Mouse (Mus musculus): Measurements from ENCODE around the gene Ltb4r1.

Ltb4r1 gene

GRCm38 (mm10) chr14:55734869-55735268, 30.9 kb upstream of the Ltb4r1 start:
- ChIA-PET CTCF (interaction anchor here in 3 of 4 experiments (0.6 to 2.9 kb wide), 6 partner anchors 9 to 181 kb away, joined by 3 to 14 read pairs (median 4); no protein-coding TSS in a partner anchor), POLR2A (interaction anchor here in 3 of 4 experiments (0.7 to 4.9 kb wide), 22 partner anchors 8 to 174 kb away, joined by 3 to 61 read pairs (median 4); partner anchors contain the start of genes Rabggta (in 3 of the 3), Psme2 (in 2 of the 3), Rnf31 (in 2 of the 3) and Tinf2 (in 2 of the 3))

- CTCF ChIA-PET = interaction anchor here in 3 of 4 experiments (0.6 to 2.9 kb wide), 6 partner anchors 8 to 182 kb away, joined by 3 to 14 read pairs (median 4); no protein-coding TSS in a partner anchor
- POLR2A ChIA-PET = interaction anchor here in 3 of 4 experiments (0.7 to 4.9 kb wide), 22 partner anchors 7 to 175 kb away, joined by 3 to 61 read pairs (median 4); partner anchors contain the start of genes Rabggta (in 3 of the 3), Psme2 (in 2 of the 3), Rnf31 (in 2 of the 3) and Tinf2 (in 2 of the 3)
Measured at GRCm38 (mm10) chr14:55735334-55735733, 30.4 kb upstream of the Ltb4r1 start.

GRCm38 (mm10) chr14:55735758-55736157, 30.0 kb upstream of the Ltb4r1 start:
- ChIA-PET POLR2A (interaction anchor here in 3 of 4 experiments (0.7 to 4.9 kb wide), 19 partner anchors 8 to 175 kb away, joined by 3 to 61 read pairs (median 4); partner anchors contain the start of genes Rabggta (in 3 of the 3), Tinf2 (in 2 of the 3), A730061H03Rik (in 1 of the 3) and Gmpr2 (in 1 of the 3)), CTCF (interaction anchor here in 2 of 4 experiments (1.1 to 2.9 kb wide), 3 partner anchors 8 to 128 kb away, joined by 3 to 14 read pairs (median 3); partner anchors contain the start of gene Rabggta (in 1 of the 2))

GRCm38 (mm10) chr14:55737086-55737687, 28.6 kb upstream of the Ltb4r1 start:
- POLR2A ChIA-PET = interaction anchor here in 3 of 4 experiments (1.1 to 4.9 kb wide), 6 partner anchors 9 to 17 kb away, joined by 3 to 61 read pairs (median 4); partner anchors contain the start of genes Rabggta (in 2 of the 3), Dhrs1 (in 1 of the 3) and Nop9 (in 1 of the 3)
- CTCF ChIA-PET = interaction anchor here in 2 of 4 experiments (0.7 to 1.2 kb wide), 2 partner anchors 15 to 128 kb away, joined by 3 read pairs; partner anchors contain the start of gene Rabggta (in 1 of the 2)

- ChIA-PET POLR2A (interaction anchor here (0.6 to 4.4 kb wide), 28 partner anchors 8 to 184 kb away, joined by 3 to 34 read pairs (median 4); partner anchors contain the start of genes Tinf2 (in 4 of the 4), Gmpr2 (in 2 of the 4), Nedd8 (in 2 of the 4) and Psme2 (in 2 of the 4)), CTCF (interaction anchor here (0.6 to 3.2 kb wide), 55 partner anchors 9 to 703 kb away, joined by 3 to 45 read pairs (median 4); partner anchors contain the start of genes Tinf2 (in 4 of the 4), Gmpr2 (in 2 of the 4), Mdp1 (in 2 of the 4) and Nedd8 (in 2 of the 4))
Measured at GRCm38 (mm10) chr14:55743711-55744110, 22.1 kb upstream of the Ltb4r1 start.

GRCm38 (mm10) chr14:55745180-55745860, 20.4 kb upstream of the Ltb4r1 start, which contains the start of the genes Dhrs1 and Nop9:
Dhrs1 (minus strand) TSS chr14:55745690.
Nop9 (plus strand) TSS chr14:55745693.
- ChIA-PET CTCF (interaction anchor here in 3 of 4 experiments (0.5 to 3.2 kb wide), 18 partner anchors 12 to 1218 kb away, joined by 3 to 45 read pairs (median 4); partner anchors contain the start of genes Tinf2 (in 2 of the 3), A730061H03Rik (in 1 of the 3), Ltb4r2 (in 1 of the 3) and Psme2 (in 1 of the 3)), POLR2A (interaction anchor here in 3 of 4 experiments (0.6 to 4.4 kb wide), 24 partner anchors 9 to 234 kb away, joined by 3 to 34 read pairs (median 4); partner anchors contain the start of genes Tinf2 (in 3 of the 3), Gmpr2 (in 2 of the 3), Mdp1 (in 2 of the 3) and Nedd8 (in 2 of the 3))

GRCm38 (mm10) chr14:55745861-55746237, 19.9 kb upstream of the Ltb4r1 start:
- CTCF ChIA-PET = interaction anchor here in 2 of 4 experiments (0.5 to 3.2 kb wide), 17 partner anchors 12 to 1218 kb away, joined by 3 to 45 read pairs (median 4); partner anchors contain the start of genes A730061H03Rik (in 1 of the 2), Ltb4r2 (in 1 of the 2), Psme2 (in 1 of the 2) and Rabggta (in 1 of the 2)
- POLR2A ChIA-PET = interaction anchor here in 3 of 4 experiments (0.6 to 4.4 kb wide), 26 partner anchors 9 to 235 kb away, joined by 3 to 34 read pairs (median 4); partner anchors contain the start of genes Tinf2 (in 3 of the 3), Gmpr2 (in 2 of the 3), Mdp1 (in 2 of the 3) and Nedd8 (in 2 of the 3)

- POLR2A ChIA-PET = interaction anchor here in 2 of 4 experiments (0.6 to 4.4 kb wide), 10 partner anchors 10 to 76 kb away, joined by 3 to 34 read pairs (median 5); partner anchors contain the start of genes Gmpr2 (in 1 of the 2), Ltb4r2 (in 1 of the 2), Nedd8 (in 1 of the 2) and Tinf2 (in 1 of the 2)
- CTCF ChIA-PET = interaction anchor here in 2 of 4 experiments (0.7 to 2.5 kb wide), 8 partner anchors 10 to 172 kb away, joined by 3 to 9 read pairs (median 3); partner anchors contain the start of genes Ltb4r2 (in 2 of the 2), Tinf2 (in 2 of the 2) and Mdp1 (in 1 of the 2)
Measured at GRCm38 (mm10) chr14:55747051-55747847, 18.5 kb upstream of the Ltb4r1 start.

GRCm38 (mm10) chr14:55757566-55757965, 8.2 kb upstream of the Ltb4r1 start:
- ChIA-PET POLR2A (interaction anchor here in 3 of 4 experiments (0.6 to 1.5 kb wide), 9 partner anchors 10 to 198 kb away, joined by 3 to 5 read pairs (median 3); partner anchors contain the start of genes Tinf2 (in 2 of the 3), A730061H03Rik (in 1 of the 3), Dcaf11 (in 1 of the 3) and Dhrs1 (in 1 of the 3)), CTCF (interaction anchor here in 2 of 4 experiments (0.6 to 1.0 kb wide), 3 partner anchors 11 to 242 kb away, joined by 3 to 5 read pairs (median 3); no protein-coding TSS in a partner anchor)

- ChIA-PET CTCF (no interaction called here), POLR2A (interaction anchor here in 2 of 4 experiments (0.6 to 1.2 kb wide), 4 partner anchors 12 to 78 kb away, joined by 3 to 4 read pairs (median 3); partner anchors contain the start of gene Tinf2 (in 1 of the 2))
Measured at GRCm38 (mm10) chr14:55758363-55758784, 7.4 kb upstream of the Ltb4r1 start, which contains the start of gene Cideb. Cideb (minus strand) TSS chr14:55758458.

- CTCF ChIA-PET = interaction anchor here (0.6 to 2.7 kb wide), 39 partner anchors 8 to 417 kb away, joined by 3 to 15 read pairs (median 3); partner anchors contain the start of genes Tinf2 (in 3 of the 4), Dhrs1 (in 2 of the 4), Nop9 (in 2 of the 4) and Psme2 (in 2 of the 4)
- POLR2A ChIA-PET = interaction anchor here in 3 of 4 experiments (0.6 to 4.0 kb wide), 28 partner anchors 12 to 723 kb away, joined by 3 to 20 read pairs (median 3); partner anchors contain the start of genes Rabggta (in 3 of the 3), Tinf2 (in 3 of the 3), A730061H03Rik (in 2 of the 3) and Dcaf11 (in 1 of the 3)
Measured at GRCm38 (mm10) chr14:55760156-55760555, 5.6 kb upstream of the Ltb4r1 start.

- ChIA-PET CTCF (interaction anchor here (0.6 to 2.7 kb wide), 42 partner anchors 9 to 497 kb away, joined by 3 to 15 read pairs (median 4); partner anchors contain the start of genes Tinf2 (in 3 of the 4), A730061H03Rik (in 1 of the 4), Cbln3 (in 1 of the 4) and Dcaf11 (in 1 of the 4)), POLR2A (interaction anchor here (0.6 to 4.0 kb wide), 34 partner anchors 8 to 384 kb away, joined by 3 to 20 read pairs (median 4); partner anchors contain the start of genes Tinf2 (in 3 of the 4), A730061H03Rik (in 2 of the 4), Gmpr2 (in 2 of the 4) and Nedd8 (in 2 of the 4))
Measured at GRCm38 (mm10) chr14:55761163-55761562, 4.6 kb upstream of the Ltb4r1 start, which contains the start of gene Ltb4r2. Ltb4r2 (plus strand) TSS chr14:55761428.

- ChIA-PET CTCF (interaction anchor here in 3 of 4 experiments (0.6 to 2.7 kb wide), 21 partner anchors 8 to 265 kb away, joined by 3 to 10 read pairs (median 3); partner anchors contain the start of genes A730061H03Rik (in 1 of the 3), Emc9 (in 1 of the 3), Mdp1 (in 1 of the 3) and Tinf2 (in 1 of the 3)), POLR2A (interaction anchor here (0.7 to 4.0 kb wide), 25 partner anchors 8 to 1345 kb away, joined by 3 to 20 read pairs (median 5); partner anchors contain the start of genes A730061H03Rik (in 2 of the 4), Gmpr2 (in 2 of the 4), Nedd8 (in 2 of the 4) and Tinf2 (in 2 of the 4))
Measured at GRCm38 (mm10) chr14:55762001-55762821, 3.6 kb upstream of the Ltb4r1 start.

- ChIA-PET CTCF (interaction anchor here in 1 of 4 experiments (1.0 to 1.1 kb wide), 2 partner anchors 18 to 111 kb away, joined by 3 read pairs; no protein-coding TSS in a partner anchor), POLR2A (interaction anchor here (0.5 to 4.0 kb wide), 9 partner anchors 9 to 220 kb away, joined by 3 to 20 read pairs (median 3); partner anchors contain the start of genes Gmpr2 (in 1 of the 4), Nedd8 (in 1 of the 4) and Rabggta (in 1 of the 4))
Measured at GRCm38 (mm10) chr14:55763166-55763565, 2.6 kb upstream of the Ltb4r1 start.

Data from embryonic stem cell, embryonic (primary cell).